Mouse (Mus musculus) midbrain, embryonic 13.5 days (tissue): Measurements from ENCODE around the gene Spred2. TPM values are rescaled to one million over a fixed set of nuclear protein-coding genes. Genes with fewer than 3 reads are reported as not detected.

Experiments used
- ATAC-seq: fragments of 200-750 bp; cut with Nextera tagmentation; 2 replicates; pipeline ENCODE4 v1.8.0; 2017; ENCODE audit warnings: mild to moderate bottlenecking, moderate TSS enrichment, moderate library complexity
- H3K27ac ChIP-seq: fragments of 300-500 bp; sonication (generic); 2 replicates; pipeline ENCODE4 v1.5.1; 2015; ENCODE audit warnings: inconsistent platforms, mild to moderate bottlenecking, moderate library complexity
- H3K27me3 ChIP-seq: fragments of 300-500 bp; sonication (generic); 2 replicates; pipeline ENCODE4 v1.6.1; 2015; ENCODE audit warnings: mild to moderate bottlenecking, inconsistent platforms
- H3K36me3 ChIP-seq: fragments of 300-500 bp; sonication (generic); 2 replicates; pipeline ENCODE4 v1.6.1; 2015; ENCODE audit warnings: mild to moderate bottlenecking, inconsistent platforms
- H3K4me1 ChIP-seq: fragments of 300-500 bp; sonication (generic); replicated peaks from 2 replicates; pipeline ENCODE4 v1.6.1; 2015; ENCODE audit warnings: inconsistent platforms
- H3K4me2 ChIP-seq: fragments of 300-500 bp; sonication (generic); replicated peaks from 2 replicates; pipeline ENCODE4 v1.6.1; 2015; ENCODE audit warnings: moderate library complexity, mild to moderate bottlenecking, inconsistent platforms
- H3K4me3 ChIP-seq: fragments of 300-500 bp; sonication (generic); replicated peaks from 2 replicates; pipeline ENCODE4 v1.5.1; 2015; ENCODE audit warnings: mild to moderate bottlenecking, inconsistent platforms
- H3K9ac ChIP-seq: fragments of 300-500 bp; sonication (generic); replicated peaks from 2 replicates; pipeline ENCODE4 v1.6.1; 2015; ENCODE audit warnings: mild to moderate bottlenecking, inconsistent platforms
- H3K9me3 ChIP-seq: fragments of 300-500 bp; sonication (generic); 2 replicates; pipeline ENCODE4 v1.6.1; 2016; ENCODE audit warnings: mild to moderate bottlenecking, inconsistent platforms
- WGBS: fragments of 180-500 bp; shearing (Covaris S2); methylation state at CpG from one replicate; pipeline ENCODE4 v1.1.7; 2015; 5-methylcytosine and 5-hydroxymethylcytosine counted together
- polyA plus RNA-seq: library from polyadenylated mRNA; unstranded; fragments of >200 nt; fragmentation: Nextera tagmentation; extraction: Ambion mirVana; gene quantifications from 2 replicates; pipeline ENCODE4 v1.2.1, GENCODE M21; 2015

Gene Spred2
- polyA plus RNA-seq, 1 experiment from 2014 or later, result 4.9 TPM

DNA sequence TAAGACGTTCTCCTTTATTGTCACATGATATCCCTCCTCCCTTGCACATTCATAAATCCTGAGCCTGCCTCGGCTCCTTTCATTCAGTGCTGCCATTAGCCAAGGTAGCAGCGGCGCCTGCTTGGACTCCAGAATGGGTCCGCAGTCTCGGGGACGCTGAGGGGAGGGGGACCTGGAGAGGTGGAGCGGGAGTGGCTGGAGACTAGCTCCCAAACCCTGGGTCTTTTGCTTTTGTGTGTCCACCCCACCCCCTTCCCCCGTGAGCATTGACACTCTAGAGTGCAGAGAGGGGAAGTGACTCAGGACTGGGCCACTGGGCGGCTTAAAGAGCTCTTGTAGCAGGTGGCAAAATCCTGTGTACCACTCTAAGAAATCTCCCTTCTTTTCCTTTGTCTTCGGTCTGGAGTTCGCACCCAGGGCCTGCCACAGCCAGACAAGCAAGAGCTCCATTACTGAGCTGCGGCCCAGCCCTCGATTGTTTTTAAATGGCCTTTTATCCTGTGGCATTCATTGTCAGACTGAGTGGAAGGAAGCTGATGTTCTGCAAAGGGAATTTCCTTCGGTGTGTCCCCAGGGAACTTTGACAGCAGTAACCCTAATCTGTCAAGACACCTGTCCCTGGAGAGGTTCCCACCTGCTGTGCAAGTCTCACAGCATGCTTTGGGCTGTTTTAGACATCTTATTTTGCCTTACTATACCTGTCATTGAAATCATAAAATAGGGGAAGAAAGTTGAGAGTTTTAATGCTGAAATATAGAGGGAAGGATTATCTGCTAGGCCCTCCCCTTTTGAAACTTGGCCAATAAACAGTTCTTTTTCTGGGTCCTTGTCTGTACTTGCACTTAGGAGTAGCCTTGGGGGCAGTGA is 2.0 kb downstream of the Spred2 start:
- H3K4me2 ChIP-seq, result peak overlapping the region; percentile 81
- H3K36me3 ChIP-seq, result no peaks in the 10 kb centered on the region
- H3K27me3 ChIP-seq, result no peaks in the 10 kb centered on the region
- peak; percentile 73 for ATAC-seq
- peak overlapping the region; percentile 91 for H3K9ac ChIP-seq
- 2% methylated on average over 15 of the region's 15 CpGs for WGBS
- H3K9me3 ChIP-seq, result no peaks in the 10 kb centered on the region
- peak overlapping the region; percentile 92 for H3K27ac ChIP-seq
- peak overlapping the region; percentile 85 for H3K4me3 ChIP-seq
- peaks cover 25% of the 10 kb centered on the region for H3K4me1 ChIP-seq

DNA sequence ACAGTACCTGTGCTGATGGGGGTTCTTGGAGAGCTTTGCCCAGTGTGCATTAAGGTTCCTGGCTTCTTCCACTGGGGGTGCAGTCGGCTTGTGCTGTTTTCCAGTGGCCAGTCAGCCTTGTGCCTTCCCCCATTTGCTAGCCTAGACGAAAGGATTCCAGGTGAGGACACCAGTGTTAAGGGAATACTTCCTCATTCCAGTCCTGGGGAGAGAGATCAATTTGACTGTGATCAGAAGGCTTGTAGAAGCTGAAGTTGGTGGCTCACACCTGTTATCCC is 2.6 kb downstream of the Spred2 start:
- 0 out of 2 replicates have a peak overlapping the region, but pooled peaks have one; percentile 92 for H3K27ac ChIP-seq
- no peaks in the 10 kb centered on the region for H3K27me3 ChIP-seq
- H3K4me3 ChIP-seq, result peak overlapping the region; percentile 85
- 74% methylated on average over 2 of the region's 2 CpGs for WGBS
- ATAC-seq, result no peak
- H3K4me1 ChIP-seq, result peaks cover 25% of the 10 kb centered on the region
- H3K4me2 ChIP-seq, result peak overlapping the region; percentile 81
- H3K36me3 ChIP-seq, result no peaks in the 10 kb centered on the region
- H3K9ac ChIP-seq, result peak overlapping the region; percentile 91
- no peaks in the 10 kb centered on the region for H3K9me3 ChIP-seq

DNA sequence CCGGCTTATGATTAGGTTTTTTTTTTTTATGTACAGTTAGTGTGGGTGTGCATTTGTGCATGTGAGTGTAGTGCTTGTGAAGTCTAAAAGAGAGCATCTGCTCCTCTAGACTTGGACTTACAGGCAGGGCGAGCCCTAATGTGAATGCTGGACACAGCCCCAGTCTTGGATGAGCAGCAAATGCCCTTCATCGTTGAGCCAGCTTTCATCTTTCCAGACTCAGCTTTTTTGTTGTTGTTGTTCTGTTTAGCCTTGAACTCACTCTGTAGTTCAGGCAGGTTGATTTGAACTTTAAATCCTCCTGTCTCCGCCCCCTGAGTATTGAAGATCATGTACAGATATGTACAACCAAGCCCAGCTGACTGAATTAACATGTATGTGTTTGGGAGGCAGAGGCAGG is 4.5 kb downstream of the Spred2 start:
- no peak overlapping the region for H3K9ac ChIP-seq
- no peaks in the 10 kb centered on the region for H3K9me3 ChIP-seq
- H3K4me2 ChIP-seq, result no peak overlapping the region
- H3K4me1 ChIP-seq, result peaks cover 24% of the 10 kb centered on the region
- no peak for ATAC-seq
- no peak overlapping the region for H3K4me3 ChIP-seq
- H3K27ac ChIP-seq, result no peak overlapping the region
- no peaks in the 10 kb centered on the region for H3K36me3 ChIP-seq
- WGBS, result 89% methylated on average over 4 of the region's 4 CpGs
- H3K27me3 ChIP-seq, result no peaks in the 10 kb centered on the region

DNA sequence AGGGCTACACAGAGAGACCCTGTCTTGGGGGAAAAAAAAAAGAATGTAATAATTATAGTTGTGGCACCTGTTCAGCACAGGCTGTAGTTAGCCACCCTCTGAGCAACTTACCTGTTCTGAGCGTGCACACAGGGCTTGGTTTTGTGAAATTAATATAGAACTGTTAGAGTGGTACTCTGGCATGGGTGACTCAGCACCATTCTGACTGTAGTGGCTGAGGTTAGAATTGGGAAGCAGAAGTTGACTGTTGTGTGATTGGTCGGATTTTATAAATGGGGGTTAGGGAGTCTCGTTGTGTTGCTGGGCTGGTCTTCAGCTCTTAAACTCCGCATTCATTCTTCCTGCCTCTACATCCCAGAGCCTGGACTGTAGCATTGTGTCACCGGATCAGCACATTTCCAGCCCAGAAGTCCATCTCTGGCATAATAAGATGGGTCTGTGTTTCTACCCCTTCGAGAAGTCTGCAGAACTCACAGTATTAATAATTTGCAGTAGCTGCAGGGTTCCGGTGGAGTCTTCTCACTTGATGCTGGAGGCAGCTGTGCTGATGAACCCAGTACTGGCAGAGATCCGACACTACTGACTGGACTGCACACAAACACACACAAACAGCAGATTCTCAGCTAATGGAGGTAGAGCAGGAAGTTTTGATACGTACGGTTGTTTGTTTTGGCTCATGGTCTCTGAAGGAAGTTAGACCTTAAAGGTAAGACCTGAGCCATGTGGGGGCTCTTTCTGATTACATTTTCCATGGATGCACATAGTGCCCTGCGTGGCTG is 5.1 kb downstream of the Spred2 start:
- no peak overlapping the region for H3K4me2 ChIP-seq
- H3K4me3 ChIP-seq, result no peak overlapping the region
- no peaks in the 10 kb centered on the region for H3K36me3 ChIP-seq
- no peaks in the 10 kb centered on the region for H3K27me3 ChIP-seq
- no peaks in the 10 kb centered on the region for H3K9me3 ChIP-seq
- WGBS, result 79% methylated on average over 11 of the region's 11 CpGs
- no peak overlapping the region for H3K9ac ChIP-seq
- ATAC-seq, result no peak
- H3K4me1 ChIP-seq, result peaks cover 20% of the 10 kb centered on the region
- H3K27ac ChIP-seq, result no peak overlapping the region

DNA sequence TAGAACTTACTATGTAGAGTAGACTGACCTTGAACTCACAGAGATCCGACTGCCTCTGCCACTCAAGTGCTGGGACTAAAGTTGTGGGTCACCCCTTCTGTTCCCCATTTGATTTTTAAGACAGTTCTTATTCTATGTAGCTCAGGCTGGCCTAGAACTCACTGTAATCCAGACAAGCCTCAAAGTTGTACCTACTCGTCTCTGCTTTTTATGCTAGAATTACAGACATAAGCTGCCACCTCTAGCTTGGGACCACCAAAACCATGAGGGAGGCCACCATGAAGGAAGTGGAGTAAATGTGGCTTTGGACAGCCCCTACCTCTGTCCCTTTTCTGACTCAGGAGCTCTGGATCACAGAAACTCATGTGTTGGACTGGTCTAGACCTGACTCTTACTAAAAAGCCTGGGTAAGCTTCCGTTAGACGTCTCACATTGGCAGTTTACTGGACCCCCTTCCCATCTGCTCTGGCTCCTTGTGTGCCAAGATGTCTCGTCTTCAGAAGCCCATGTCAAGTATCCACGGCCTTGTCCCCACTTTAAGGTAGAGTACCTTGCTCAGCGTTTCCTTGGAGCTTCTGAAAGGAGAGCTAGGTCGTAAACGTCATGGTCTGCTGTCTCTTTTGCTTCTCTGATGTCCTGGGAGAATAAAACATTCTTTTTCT is 7.5 kb downstream of the Spred2 start:
- H3K27ac ChIP-seq, result no peak overlapping the region
- H3K4me1 ChIP-seq, result peaks cover 25% of the 10 kb centered on the region
- H3K4me2 ChIP-seq, result no peak overlapping the region
- no peaks in the 10 kb centered on the region for H3K36me3 ChIP-seq
- no peak overlapping the region for H3K4me3 ChIP-seq
- WGBS, result 95% methylated on average over 9 of the region's 9 CpGs
- ATAC-seq, result no peak
- no peaks in the 10 kb centered on the region for H3K27me3 ChIP-seq
- H3K9me3 ChIP-seq, result no peaks in the 10 kb centered on the region
- no peak overlapping the region for H3K9ac ChIP-seq

DNA sequence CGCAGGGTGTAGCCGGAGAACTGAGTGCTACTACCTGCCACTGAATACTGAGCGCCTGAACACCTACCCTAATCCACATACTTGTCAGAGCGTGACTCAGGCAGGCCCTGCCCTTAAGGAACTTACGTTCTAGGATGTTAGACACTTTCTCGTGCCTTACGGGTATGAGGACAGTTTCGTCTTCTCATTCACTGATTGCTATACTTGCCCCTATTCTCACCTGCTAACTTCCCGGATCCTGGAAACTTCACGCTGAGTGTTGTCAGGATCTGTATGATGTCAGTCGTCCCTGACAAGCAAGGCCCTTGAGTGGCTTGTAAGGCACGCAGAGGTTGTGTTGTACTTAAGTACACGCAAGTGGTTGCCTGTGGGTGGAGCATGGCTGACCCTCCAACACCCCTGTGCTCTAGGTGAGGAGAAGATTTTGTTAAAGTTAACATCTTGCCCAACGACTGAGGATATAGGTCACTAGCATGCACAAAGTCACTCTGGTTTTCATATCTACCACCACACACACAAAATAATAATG is 8.9 kb downstream of the Spred2 start:
- Histone ChIP-seq H3K4me2 (no peak overlapping the region), H3K4me1 (peaks cover 20% of the 10 kb centered on the region), H3K27me3 (no peaks in the 10 kb centered on the region), H3K27ac (no peak overlapping the region), H3K4me3 (no peak overlapping the region), H3K36me3 (no peaks in the 10 kb centered on the region), H3K9ac (no peak overlapping the region), H3K9me3 (no peaks in the 10 kb centered on the region)
- 95% methylated on average over 14 of the region's 14 CpGs for whole genome bisulfite sequencing
- no peak for ATAC-seq

DNA sequence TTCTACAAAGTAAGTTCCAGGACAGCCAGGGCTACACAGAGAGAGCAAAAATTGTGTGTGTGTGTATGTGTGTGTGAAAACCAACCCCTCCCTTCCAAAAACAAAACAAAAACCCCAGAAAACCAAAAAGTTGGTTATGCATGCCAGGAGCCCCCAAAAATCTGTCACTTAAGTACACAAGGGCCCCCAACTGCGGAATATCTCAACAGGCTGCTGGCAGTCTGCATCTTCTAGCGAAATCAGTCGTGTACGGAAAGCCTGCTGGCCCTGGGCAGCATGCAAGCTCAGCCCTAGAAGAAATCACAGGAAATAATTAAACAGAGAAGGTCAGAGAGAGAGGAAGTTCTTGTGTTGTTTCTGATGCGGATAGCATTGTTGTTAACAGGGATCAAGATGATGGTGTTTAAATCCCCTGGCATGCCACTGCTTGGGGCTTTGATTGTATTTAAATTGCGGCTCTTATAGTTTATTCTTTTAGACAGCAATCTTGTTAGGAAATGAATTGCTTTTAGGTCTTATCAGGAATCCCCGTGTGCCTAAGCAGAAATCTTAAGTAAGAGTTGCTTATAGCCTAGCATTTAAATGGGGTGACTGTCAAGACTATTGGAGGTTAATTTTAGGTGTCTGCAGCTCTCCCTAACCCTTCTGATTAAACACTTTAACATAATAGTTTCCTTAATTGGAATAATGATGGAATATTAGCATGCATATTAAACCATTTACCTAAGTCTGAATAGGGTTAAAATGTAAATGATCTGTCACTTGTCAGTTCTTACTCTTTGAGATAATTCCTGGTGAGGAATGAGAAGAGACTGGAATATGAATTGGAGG is 11.6 kb downstream of the Spred2 start:
- H3K4me2 ChIP-seq, result no peak overlapping the region
- 0 out of 2 replicates have a peak overlapping the region, but pooled peaks have one; percentile 30 for H3K27ac ChIP-seq
- H3K9me3 ChIP-seq, result no peaks in the 10 kb centered on the region
- H3K4me1 ChIP-seq, result peaks cover 15% of the 10 kb centered on the region
- H3K4me3 ChIP-seq, result no peak overlapping the region
- H3K27me3 ChIP-seq, result no peaks in the 10 kb centered on the region
- no peaks in the 10 kb centered on the region for H3K36me3 ChIP-seq
- 54% methylated on average over 7 of the region's 7 CpGs for WGBS
- no peak overlapping the region for H3K9ac ChIP-seq
- ATAC-seq, result no peak

DNA sequence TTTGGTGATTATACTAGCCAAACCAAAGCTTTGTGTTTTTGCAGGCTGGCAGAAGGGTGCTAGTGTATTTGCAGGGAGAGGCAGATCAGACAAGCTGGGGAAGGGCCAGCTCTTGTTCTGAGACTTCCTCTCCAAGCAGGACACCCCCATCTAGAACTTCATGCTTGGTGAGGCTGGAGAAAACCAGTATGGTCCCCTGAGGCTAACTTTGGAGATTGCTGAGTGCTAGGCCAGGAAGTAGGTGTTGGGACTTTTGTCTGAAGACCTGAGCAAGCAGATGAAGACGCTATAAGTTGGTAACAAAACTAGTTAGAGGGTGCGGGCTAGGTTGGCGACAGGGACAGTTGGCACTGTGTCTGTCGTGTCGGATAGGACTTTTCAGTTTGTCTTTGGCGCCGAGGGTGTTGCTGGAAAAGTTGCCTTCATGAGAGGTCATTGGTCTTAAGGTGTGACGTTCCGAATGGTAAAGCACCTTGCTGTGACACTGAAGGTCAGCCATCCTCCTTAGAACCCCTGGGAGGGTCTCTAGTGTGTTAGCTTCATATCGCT is 14.4 kb downstream of the Spred2 start:
- 96% methylated on average over 10 of the region's 10 CpGs for WGBS
- no peak for ATAC-seq
- no peak overlapping the region for H3K4me2 ChIP-seq
- no peaks in the 10 kb centered on the region for H3K27me3 ChIP-seq
- H3K9ac ChIP-seq, result no peak overlapping the region
- no peaks in the 10 kb centered on the region for H3K36me3 ChIP-seq
- peaks cover 19% of the 10 kb centered on the region for H3K4me1 ChIP-seq
- H3K9me3 ChIP-seq, result no peaks in the 10 kb centered on the region
- H3K27ac ChIP-seq, result no peak overlapping the region
- no peak overlapping the region for H3K4me3 ChIP-seq

DNA sequence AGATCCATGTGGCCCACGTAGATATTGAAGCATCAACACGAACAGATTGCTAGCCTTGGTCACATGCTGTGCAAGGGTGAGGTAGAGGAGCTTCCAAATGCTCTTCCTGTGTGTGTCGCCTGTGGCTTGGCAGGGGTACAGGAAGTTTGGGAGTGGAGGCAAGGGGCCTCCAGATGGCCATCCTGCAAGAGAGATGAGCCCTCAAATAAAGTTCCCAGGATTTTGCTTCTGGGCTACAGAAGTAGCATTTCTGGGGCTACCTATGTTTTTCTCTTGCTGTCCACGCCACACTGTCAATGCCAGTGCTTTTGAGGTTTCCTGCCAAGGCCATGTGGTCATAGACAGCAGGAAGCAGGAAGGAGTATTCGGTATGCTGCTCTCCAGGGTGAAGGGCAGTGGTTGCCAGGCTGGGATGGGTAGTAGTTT is 15.1 kb downstream of the Spred2 start:
- Histone ChIP-seq H3K27ac (no peak overlapping the region), H3K4me2 (no peak overlapping the region), H3K4me1 (peaks cover 19% of the 10 kb centered on the region), H3K27me3 (no peaks in the 10 kb centered on the region), H3K36me3 (no peaks in the 10 kb centered on the region), H3K9ac (no peak overlapping the region), H3K4me3 (no peak overlapping the region), H3K9me3 (no peaks in the 10 kb centered on the region)
- 86% methylated on average over 5 of the region's 5 CpGs for WGBS
- no peak for ATAC-seq

DNA sequence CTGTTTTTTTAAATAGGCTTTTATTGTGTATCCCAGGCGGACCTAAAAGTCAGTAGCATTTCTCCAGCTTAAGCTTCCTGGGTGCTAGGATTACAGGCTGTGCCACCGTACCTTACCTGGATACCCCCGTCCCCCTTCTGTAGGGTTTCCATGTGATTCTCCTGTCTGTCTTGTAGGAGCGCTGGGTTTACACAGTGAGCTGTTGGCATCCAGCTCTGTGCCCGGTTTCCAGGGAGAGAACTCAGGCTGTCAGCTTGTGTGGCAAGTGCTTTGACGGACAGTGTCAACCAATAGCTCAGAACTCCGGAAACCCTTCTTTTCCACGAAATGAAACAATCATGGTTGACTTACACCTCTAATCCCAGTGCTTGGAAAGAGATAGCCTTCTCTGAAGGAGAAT is 15.7 kb downstream of the Spred2 start:
- no peak overlapping the region for H3K27ac ChIP-seq
- no peaks in the 10 kb centered on the region for H3K9me3 ChIP-seq
- 90% methylated on average over 8 of the region's 8 CpGs for WGBS

DNA sequence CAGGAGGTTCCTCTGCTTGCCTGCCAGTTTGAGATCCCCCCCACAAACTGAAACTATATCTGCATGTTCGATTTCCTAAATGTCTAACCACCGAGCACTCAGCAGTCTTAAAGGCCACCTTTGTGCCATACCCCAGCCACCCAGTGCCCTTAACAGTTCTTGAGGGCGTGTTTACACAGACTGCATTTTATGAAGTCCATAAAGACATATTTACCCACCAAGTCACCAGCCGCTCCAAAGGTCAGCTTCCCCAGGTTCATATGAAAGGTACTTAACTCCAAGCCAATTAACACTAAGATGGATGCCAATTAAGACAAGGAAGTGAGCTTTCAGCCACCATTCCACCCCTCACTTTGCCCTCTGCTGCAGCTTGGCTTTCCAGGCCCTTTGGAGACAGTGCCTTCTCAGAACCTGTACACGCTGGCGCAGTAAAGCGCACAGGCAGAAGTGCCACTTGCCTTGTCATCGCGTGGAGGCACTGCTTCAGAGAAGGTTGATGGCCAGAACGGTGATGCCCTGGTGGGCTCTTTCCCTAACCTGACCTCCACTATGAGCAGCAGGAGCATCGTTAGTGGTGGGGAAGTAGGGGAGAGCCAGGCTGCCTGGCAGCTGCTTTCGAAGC is 17.1 kb downstream of the Spred2 start:
- no peak overlapping the region for H3K4me3 ChIP-seq
- no peaks in the 10 kb centered on the region for H3K27me3 ChIP-seq
- no peak for ATAC-seq
- 87% methylated on average over 12 of the region's 12 CpGs for WGBS
- H3K9ac ChIP-seq, result no peak overlapping the region
- H3K4me2 ChIP-seq, result no peak overlapping the region
- H3K27ac ChIP-seq, result no peak overlapping the region
- H3K36me3 ChIP-seq, result peaks cover 5% of the 10 kb centered on the region
- no peaks in the 10 kb centered on the region for H3K9me3 ChIP-seq
- peaks cover 14% of the 10 kb centered on the region for H3K4me1 ChIP-seq

More for the DNA sequence above, 15.7 kb downstream of the Spred2 start:
- Histone ChIP-seq H3K4me1 (peaks cover 22% of the 10 kb centered on the region), H3K9ac (no peak overlapping the region), H3K4me2 (no peak overlapping the region), H3K36me3 (no peaks in the 10 kb centered on the region), H3K27me3 (no peaks in the 10 kb centered on the region), H3K4me3 (no peak overlapping the region)
- ATAC-seq, result no peak
